Mouse (Mus musculus): ENCODE measurements around the gene Cfap298. TPM values are rescaled to one million over a fixed set of nuclear protein-coding genes. Genes with fewer than 3 reads are reported as not detected.

Cfap298 gene
- total and polyA plus RNA-seq, 3 experiments = 68.5 to 117 TPM; not detected in 1

GRCm38 (mm10) chr16:90893019-90893418, 41.9 kb downstream of the Cfap298 start:
- no peak overlapping the region for H3K27ac ChIP-seq (ENCODE audit: control insufficient read depth, low read depth, low read length)
- H3K79me2 ChIP-seq (ENCODE audit: control insufficient read depth, insufficient read depth, low read length, poor library complexity) = no peaks in the 10 kb centered on the region
- no peak for TF ChIP-seq ZKSCAN1 (IDR thresholded peaks at IDR 0.05; ENCODE audit: low read depth, low read length)
- no peak for TF ChIP-seq USF2 (IDR thresholded peaks at IDR 0.05; ENCODE audit: borderline replicate concordance in 1 of 2, insufficient read depth in 1 of 2, low read depth in 1 of 2, low read length in 2 of 2)
- TF ChIP-seq JUND (IDR thresholded peaks at IDR 0.05; ENCODE audit: low read depth, low read length) = no peak
- TF ChIP-seq RCOR1 (IDR thresholded peaks at IDR 0.05; ENCODE audit: low read depth, low read length) = no peak
- no peak for TF ChIP-seq CHD1 (IDR thresholded peaks at IDR 0.05; ENCODE audit: low read depth, low read length)
- no peaks in the 10 kb centered on the region for H3K36me3 ChIP-seq (ENCODE audit: control insufficient read depth in 1 of 2, insufficient read depth in 2 of 2, low read length in 2 of 2)
- no peaks in the 10 kb centered on the region; a peak in 1 of 4 replicates for H3K27me3 ChIP-seq (ENCODE audit: control insufficient read depth in 1 of 2, insufficient read depth in 2 of 2, low read length in 2 of 2)
- H3K4me1 ChIP-seq (ENCODE audit: control insufficient read depth in 1 of 2, insufficient read depth in 2 of 2, low read length in 2 of 2) = no peaks in the 10 kb centered on the region
- no peak overlapping the region for H3K4me3 ChIP-seq (ENCODE audit: control insufficient read depth in 1 of 2, insufficient read depth in 1 of 2, low read depth in 2 of 2, low read length in 2 of 2)
- DNase-seq (ENCODE audit: low read depth, low spot score) = no peak
- no peaks in the 10 kb centered on the region for H3K9me3 ChIP-seq (replicated peaks; ENCODE audit: insufficient read depth, low read length)
- H3K9ac ChIP-seq (ENCODE audit: control insufficient read depth, low read depth, low read length, poor library complexity, severe bottlenecking) = no peak overlapping the region

GRCm38 (mm10) chr16:90892081-90892480, 42.8 kb downstream of the Cfap298 start:
- DNase-seq (ENCODE audit: low read depth, low spot score) = no peak
- TF ChIP-seq E2F4 (IDR thresholded peaks at IDR 0.05; ENCODE audit: borderline replicate concordance, low read depth, low read length) (no peak), MAZ (IDR thresholded peaks at IDR 0.05; ENCODE audit: low read depth, low read length) (no peak), CHD2 (IDR thresholded peaks at IDR 0.05; ENCODE audit: low read length) (no peak), MYC (IDR thresholded peaks at IDR 0.05; ENCODE audit: low read depth, low read length) (no peak), GATA1 (IDR thresholded peaks at IDR 0.05; ENCODE audit: low read depth, low read length) (no peak), SIN3A (IDR thresholded peaks at IDR 0.05; ENCODE audit: low read length) (no peak), RAD21 (IDR thresholded peaks at IDR 0.05; ENCODE audit: low read depth, low read length) (no peak), POLR2AphosphoS5 (IDR thresholded peaks at IDR 0.05; ENCODE audit: borderline replicate concordance, low read depth, low read length) (no peak)
- H3K79me2 ChIP-seq (ENCODE audit: control insufficient read depth, insufficient read depth, low read length, poor library complexity) = no peaks in the 10 kb centered on the region
- H3K9me3 ChIP-seq (replicated peaks; ENCODE audit: insufficient read depth, low read length) = no peaks in the 10 kb centered on the region
- no peaks in the 10 kb centered on the region; a peak in 1 of 4 replicates for H3K27me3 ChIP-seq (ENCODE audit: control insufficient read depth in 1 of 2, insufficient read depth in 2 of 2, low read length in 2 of 2)
- H3K4me1 ChIP-seq (ENCODE audit: control insufficient read depth in 1 of 2, insufficient read depth in 2 of 2, low read length in 2 of 2) = no peaks in the 10 kb centered on the region
- H3K36me3 ChIP-seq (ENCODE audit: control insufficient read depth in 1 of 2, insufficient read depth in 2 of 2, low read length in 2 of 2) = no peaks in the 10 kb centered on the region
- no peak overlapping the region for H3K9ac ChIP-seq (ENCODE audit: control insufficient read depth, low read depth, low read length, poor library complexity, severe bottlenecking)
- no peak overlapping the region for H3K4me3 ChIP-seq (ENCODE audit: control insufficient read depth in 1 of 2, insufficient read depth in 1 of 2, low read depth in 2 of 2, low read length in 2 of 2)
- no peak overlapping the region for H3K27ac ChIP-seq (ENCODE audit: control insufficient read depth, low read depth, low read length)

- H3K79me2 ChIP-seq (ENCODE audit: control insufficient read depth, insufficient read depth, low read length, poor library complexity) = no peaks in the 10 kb centered on the region
- DNase-seq (ENCODE audit: low read depth, low spot score) = no peak
- TF ChIP-seq KAT2A (conservative IDR thresholded peaks at IDR 0.05; ENCODE audit: low read depth, low read length) (no peak), CHD2 (IDR thresholded peaks at IDR 0.05; ENCODE audit: low read length) (no peak), MAFK (IDR thresholded peaks at IDR 0.05; ENCODE audit: borderline replicate concordance, low read depth, low read length) (no peak), HCFC1 (IDR thresholded peaks at IDR 0.05; ENCODE audit: low read depth, low read length) (no peak), GATA1 (IDR thresholded peaks at IDR 0.05; ENCODE audit: low read depth, low read length) (no peak), TCF12 (IDR thresholded peaks at IDR 0.05; ENCODE audit: low read depth, low read length) (no peak), UBTF (IDR thresholded peaks at IDR 0.05; ENCODE audit: borderline replicate concordance, insufficient read depth, low read depth, low read length) (no peak), MYC (IDR thresholded peaks at IDR 0.05; ENCODE audit: low read depth, low read length) (no peak), ZNF384 (IDR thresholded peaks at IDR 0.05; ENCODE audit: low read depth, low read length) (no peak), MXI1 (IDR thresholded peaks at IDR 0.05; ENCODE audit: low read depth, low read length) (no peak), ETS1 (IDR thresholded peaks at IDR 0.05; ENCODE audit: low read depth, low read length) (no peak), MYB (IDR thresholded peaks at IDR 0.05; ENCODE audit: low read depth, low read length) (no peak), MAZ (IDR thresholded peaks at IDR 0.05; ENCODE audit: low read depth, low read length) (no peak)
- no peaks in the 10 kb centered on the region for H3K9me3 ChIP-seq (replicated peaks; ENCODE audit: insufficient read depth, low read length)
- H3K36me3 ChIP-seq (ENCODE audit: control insufficient read depth in 1 of 2, insufficient read depth in 2 of 2, low read length in 2 of 2) = no peaks in the 10 kb centered on the region
- H3K4me3 ChIP-seq (ENCODE audit: control insufficient read depth in 1 of 2, insufficient read depth in 1 of 2, low read depth in 2 of 2, low read length in 2 of 2) = no peak overlapping the region
- no peak overlapping the region for H3K27ac ChIP-seq (ENCODE audit: control insufficient read depth, low read depth, low read length)
- H3K4me1 ChIP-seq (ENCODE audit: control insufficient read depth in 1 of 2, insufficient read depth in 2 of 2, low read length in 2 of 2) = no peaks in the 10 kb centered on the region
- H3K27me3 ChIP-seq (ENCODE audit: control insufficient read depth in 1 of 2, insufficient read depth in 2 of 2, low read length in 2 of 2) = no peaks in the 10 kb centered on the region; a peak in 1 of 4 replicates
- no peak overlapping the region for H3K9ac ChIP-seq (ENCODE audit: control insufficient read depth, low read depth, low read length, poor library complexity, severe bottlenecking)
Measured at GRCm38 (mm10) chr16:90891601-90892000, 43.3 kb downstream of the Cfap298 start.

Data from MEL (cell line).